Mouse (Mus musculus) small intestine, adult 2 months (tissue): ENCODE measurements at regions not wholly inside any gene's neighbourhood (a gene's known extent, or its start where the extent isn't known, plus 50 kb on each side); places are given as distances from the start of the nearest gene placed in this dataset.
"Not testable (repeated sequence)": the region's sequence is repeated elsewhere in the genome, so short reads cannot be mapped to it uniquely, and the experiment has no call there.

ENCODE experiments used
- H3K27ac ChIP-seq: fragments of 200-500 bp; 2 replicates; pipeline ENCODE4 v1.5.1; 2012; ENCODE audit warnings: low read depth, low read length, control low read depth, inconsistent platforms; ENCODE audit not compliant: insufficient read depth
- H3K27me3 ChIP-seq: fragments of 200-500 bp; 2 replicates; pipeline ENCODE4 v1.6.1; 2012; ENCODE audit warnings: mild to moderate bottlenecking, moderate library complexity, low read length, inconsistent platforms; ENCODE audit not compliant: control insufficient read depth, insufficient read depth
- H3K36me3 ChIP-seq: fragments of 200-500 bp; 2 replicates; pipeline ENCODE4 v1.6.1; 2012; ENCODE audit warnings: mild to moderate bottlenecking, low read length, control low read depth, inconsistent platforms; ENCODE audit not compliant: control insufficient read depth, insufficient read depth
- H3K4me1 ChIP-seq: fragments of 200-500 bp; 2 replicates; pipeline ENCODE4 v1.6.1; 2012; ENCODE audit warnings: low read length, inconsistent platforms, mixed read lengths; ENCODE audit not compliant: control insufficient read depth, insufficient read depth, insufficient read length
- H3K4me3 ChIP-seq: fragments of 200-500 bp; 2 replicates; pipeline ENCODE4 v1.5.1; 2012; ENCODE audit warnings: low read depth, mild to moderate bottlenecking, control low read depth, inconsistent platforms, low read length, moderate library complexity
- CTCF ChIP-seq: fragments of 200-500 bp; IDR thresholded peaks from 2 replicates; pipeline ENCODE4 v1.5.1; 2012; ENCODE audit warnings: low read depth, mild to moderate bottlenecking, control low read depth, inconsistent platforms, low read length, moderate library complexity, mixed read lengths; ENCODE audit not compliant: insufficient replicate concordance, insufficient read length; ENCODE audit errors: extremely low read depth
- POLR2A ChIP-seq: fragments of 200-500 bp; IDR thresholded peaks from 2 replicates; pipeline ENCODE4 v1.6.1; 2012; ENCODE audit warnings: low read depth, mild to moderate bottlenecking, control low read depth, inconsistent platforms, low read length, moderate library complexity
- WGBS: fragments of 180-500 bp; shearing (Covaris S2); methylation state at CpG from one replicate; pipeline ENCODE4 v1.1.7; 2018; 5-methylcytosine and 5-hydroxymethylcytosine counted together

- no peaks in the 10 kb centered on the region for H3K27me3 ChIP-seq
- H3K4me1 ChIP-seq: no peaks in the 10 kb centered on the region
- H3K36me3 ChIP-seq: no peaks in the 10 kb centered on the region
- WGBS: 63% methylated on average over 1 of the region's 1 CpGs
- TF ChIP-seq CTCF (no peak), POLR2A (no peak)
- H3K27ac ChIP-seq: no peak overlapping the region
- H3K4me3 ChIP-seq: no peak overlapping the region
These were observed 175.5 kb downstream of the Serpinb8 start for GRCm38 (mm10) chr1:107765307-107765706.

GRCm38 (mm10) chr1:107767198-107767947 is 177.6 kb downstream of the Serpinb8 start:
- H3K27me3 ChIP-seq: no peaks in the 10 kb centered on the region
- H3K27ac ChIP-seq: no peak overlapping the region
- no peaks in the 10 kb centered on the region for H3K4me1 ChIP-seq
- no peak overlapping the region for H3K4me3 ChIP-seq
- no peak for TF ChIP-seq POLR2A
- no peak for TF ChIP-seq CTCF
- WGBS: 55% methylated on average over 4 of the region's 4 CpGs
- no peaks in the 10 kb centered on the region for H3K36me3 ChIP-seq

DNA sequence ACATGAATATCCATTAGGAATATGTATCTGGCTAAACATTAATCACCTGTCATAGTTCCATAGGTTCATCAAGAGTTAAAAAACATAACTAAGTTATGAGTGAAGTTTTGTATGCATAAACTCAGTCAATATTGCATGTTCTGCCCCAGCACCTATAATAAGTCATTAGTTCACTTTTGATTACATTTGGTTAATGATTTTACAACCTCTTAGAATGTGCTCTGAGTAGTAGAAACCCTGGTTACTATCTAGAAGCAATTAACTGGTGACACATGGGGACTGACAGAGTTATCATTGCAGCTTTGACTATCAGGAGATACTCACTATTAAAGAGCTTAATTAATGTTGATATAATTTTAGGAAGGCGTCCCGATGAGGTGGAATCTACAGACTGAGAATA is 183.2 kb downstream of the Serpinb8 start:
- Histone ChIP-seq H3K27ac (no peak overlapping the region), H3K36me3 (no peaks in the 10 kb centered on the region), H3K4me3 (no peak overlapping the region), H3K4me1 (no peaks in the 10 kb centered on the region), H3K27me3 (no peaks in the 10 kb centered on the region)
- TF ChIP-seq CTCF (no peak), POLR2A (no peak)
- 22% methylated on average over 2 of the region's 2 CpGs for WGBS

DNA sequence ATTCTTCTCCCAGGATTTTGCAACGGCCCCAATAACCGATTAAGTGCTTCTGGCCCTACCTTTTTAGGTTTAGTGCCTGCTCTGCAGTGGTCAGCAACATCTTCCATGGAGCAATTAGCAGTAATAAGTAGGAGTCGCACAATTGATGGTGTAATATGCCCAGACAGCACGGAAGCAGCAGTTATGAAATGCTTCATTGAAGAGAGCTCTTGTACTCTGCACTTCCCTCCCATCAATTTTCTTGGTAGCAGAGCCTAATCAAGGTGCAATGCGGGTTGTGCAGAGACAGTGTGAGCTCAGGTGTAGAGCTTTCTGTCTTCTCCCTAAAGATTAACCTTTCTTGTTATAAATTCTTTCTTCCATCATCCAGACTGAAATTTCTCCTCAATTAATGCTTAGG is 193.3 kb downstream of the Serpinb8 start:
- H3K36me3 ChIP-seq: no peaks in the 10 kb centered on the region
- TF ChIP-seq POLR2A (no peak), CTCF (no peak)
- no peak overlapping the region for H3K27ac ChIP-seq
- H3K4me1 ChIP-seq: no peaks in the 10 kb centered on the region
- 49% methylated on average over 5 of the region's 5 CpGs for WGBS
- H3K4me3 ChIP-seq: no peak overlapping the region
- no peaks in the 10 kb centered on the region for H3K27me3 ChIP-seq

- no peaks in the 10 kb centered on the region for H3K27me3 ChIP-seq
- 79% methylated on average over 5 of the region's 5 CpGs for WGBS
These were observed 216.0 kb downstream of the Serpinb8 start for GRCm38 (mm10) chr1:107805823-107806222.

GRCm38 (mm10) chr1:107807367-107807766 is 217.6 kb downstream of the Serpinb8 start:
- H3K36me3 ChIP-seq, H3K4me1 ChIP-seq, H3K27me3 ChIP-seq, H3K27ac ChIP-seq, H3K4me3 ChIP-seq: not testable (repeated sequence)
- 90% methylated on average over 2 of the region's 2 CpGs for WGBS

More at GRCm38 (mm10) chr1:107805823-107806222, 216.0 kb downstream of the Serpinb8 start:
- Histone ChIP-seq H3K4me3 (no peak overlapping the region), H3K4me1 (no peaks in the 10 kb centered on the region), H3K27ac (no peak overlapping the region), H3K36me3 (no peaks in the 10 kb centered on the region)
- no peak for TF ChIP-seq POLR2A
- TF ChIP-seq CTCF: no peak

DNA sequence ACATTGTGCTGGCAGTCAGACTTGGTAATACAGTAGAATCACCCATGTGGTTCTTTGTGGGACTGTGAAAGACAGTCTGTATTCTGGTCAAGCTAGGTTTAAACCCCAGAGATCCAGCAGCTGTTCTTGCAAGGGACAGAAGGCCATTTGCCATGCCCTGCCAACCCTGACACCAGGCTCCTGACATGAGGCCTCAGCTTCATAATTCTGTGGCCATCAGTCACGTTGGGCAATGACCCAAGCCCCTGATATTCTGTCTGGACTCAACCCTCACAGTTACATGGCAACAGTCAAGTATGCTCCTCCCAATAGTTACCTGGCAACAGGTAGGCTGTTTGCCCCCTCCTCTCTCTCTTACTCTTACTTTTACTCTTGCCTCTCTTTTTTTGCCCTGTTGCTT is 221.3 kb downstream of the Serpinb8 start:
- 39% methylated on average over 1 of the region's 1 CpGs for WGBS
- H3K36me3 ChIP-seq: no peaks in the 10 kb centered on the region
- H3K4me1 ChIP-seq: no peaks in the 10 kb centered on the region
- TF ChIP-seq CTCF (no peak), POLR2A (no peak)
- no peak overlapping the region for H3K4me3 ChIP-seq
- no peak overlapping the region for H3K27ac ChIP-seq
- H3K27me3 ChIP-seq: no peaks in the 10 kb centered on the region
